Mouse (Mus musculus) lung, postnatal 0 days (tissue): ENCODE results near the gene Celf2.

Source experiments
- CTCF ChIP-seq: IDR thresholded peaks from 2 replicates; pipeline ENCODE4 v1.5.1; 2016; ENCODE audit warnings: antibody characterized with exemption, mild to moderate bottlenecking
- EP300 ChIP-seq: IDR thresholded peaks from 2 replicates; pipeline ENCODE4 v1.6.1; 2016; ENCODE audit warnings: antibody characterized with exemption, mild to moderate bottlenecking, control low read depth

DNA sequence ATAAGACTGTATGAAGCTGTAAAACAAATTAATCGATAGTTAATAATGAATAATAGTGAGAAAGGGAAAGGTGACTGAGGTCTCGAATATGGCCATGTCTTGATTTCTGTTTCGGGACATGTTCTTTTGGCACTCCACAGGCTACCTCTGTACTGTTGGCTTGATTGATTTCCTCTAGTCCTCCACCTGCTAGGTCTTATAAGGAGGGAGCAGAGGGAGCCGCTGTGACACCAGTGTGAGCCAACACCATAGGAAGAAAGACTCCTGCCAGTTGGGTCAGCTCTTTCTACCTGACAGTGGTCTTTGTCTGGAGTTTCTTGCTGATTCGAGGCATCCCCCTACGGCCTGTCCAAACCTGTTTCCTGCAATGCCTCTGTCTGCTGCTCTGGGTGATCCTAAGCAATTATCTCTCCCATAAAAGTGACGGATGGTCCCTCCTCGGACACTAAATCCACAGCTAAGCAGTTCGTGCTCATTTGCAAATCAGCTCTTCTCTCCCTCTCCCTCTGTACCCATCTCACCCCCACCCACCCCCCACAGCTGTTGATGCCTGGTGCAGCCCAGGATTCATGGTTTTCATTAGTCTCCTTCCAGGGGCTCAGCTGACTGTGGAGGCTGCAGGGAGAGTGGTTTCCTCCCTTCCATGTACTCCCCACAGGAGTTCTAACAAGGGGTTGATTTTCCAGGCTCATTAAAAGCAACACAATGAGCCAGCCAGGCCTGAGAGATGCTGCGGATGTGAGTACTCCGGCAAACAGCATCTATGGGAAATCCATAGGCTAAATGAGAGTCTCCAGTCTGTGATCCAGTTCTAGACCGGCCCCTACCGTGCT, 1003.2 kb downstream of the Celf2 start:
- TF ChIP-seq EP300 (no peak), CTCF (no peak)
